Mouse (Mus musculus): ENCODE measurements around the gene 1700129C05Rik. TPM values are rescaled to one million over a fixed set of nuclear protein-coding genes. Genes with fewer than 3 reads are reported as not detected.

Gene 1700129C05Rik
- polyA plus RNA-seq (2014; fragmentation: Nextera tagmentation; extraction: Ambion mirVana): not detected in 2 replicates

- H3K27ac ChIP-seq (replicated peaks; ENCODE audit: low read depth, low read length): no peak within 1 kb of the TSS
- no peak within 1 kb of the TSS for H3K4me2 ChIP-seq (ENCODE audit: low read depth, severe bottlenecking)
- WGBS: 89% methylated on average over 4 of the region's 4 CpGs
- no peaks in the 10 kb centered on the region for H3K27me3 ChIP-seq (ENCODE audit: control insufficient read depth, insufficient read depth, low read length)
- no peak within 1 kb of the TSS for H3K9ac ChIP-seq (ENCODE audit: low read length)
- no peaks in the 10 kb centered on the region for H3K4me1 ChIP-seq (ENCODE audit: control insufficient read depth, insufficient read depth, low read length)
- ATAC-seq (ENCODE audit: insufficient number of reproducible peaks, low FRiP score, low TSS enrichment, low read depth): no peak
- no peaks in the 10 kb centered on the region for H3K9me3 ChIP-seq (ENCODE audit: control insufficient read depth, low read length)
- no peak for DNase-seq (ENCODE audit: low spot score)
- no peak within 1 kb of the TSS for H3K4me3 ChIP-seq (ENCODE audit: low read depth, low read length)
- H3K36me3 ChIP-seq (ENCODE audit: control insufficient read depth, insufficient read depth, low read length): no peaks in the 10 kb centered on the region
Observed at GRCm38 (mm10) chr14:59142793-59143192, at the start of gene 1700129C05Rik. 1700129C05Rik (minus strand) TSS chr14:59142893.

GRCm38 (mm10) chr14:59186121-59186520 is 43.4 kb upstream of the 1700129C05Rik start:
- Histone ChIP-seq H3K4me3 (ENCODE audit: low read depth, low read length) (no peak overlapping the region), H3K27me3 (ENCODE audit: control insufficient read depth, insufficient read depth, low read length) (no peaks in the 10 kb centered on the region), H3K4me2 (ENCODE audit: low read depth, severe bottlenecking) (no peak overlapping the region), H3K9ac (ENCODE audit: low read length) (no peak overlapping the region), H3K9me3 (ENCODE audit: control insufficient read depth, low read length) (no peaks in the 10 kb centered on the region), H3K27ac (replicated peaks; ENCODE audit: low read depth, low read length) (no peak overlapping the region), H3K36me3 (ENCODE audit: control insufficient read depth, insufficient read depth, low read length) (no peaks in the 10 kb centered on the region), H3K4me1 (ENCODE audit: control insufficient read depth, insufficient read depth, low read length) (no peaks in the 10 kb centered on the region)
- 87% methylated on average over 2 of the region's 2 CpGs for WGBS
- ATAC-seq (ENCODE audit: insufficient number of reproducible peaks, low FRiP score, low TSS enrichment, low read depth) (no peak), DNase-seq (ENCODE audit: low spot score) (no peak)

DNA sequence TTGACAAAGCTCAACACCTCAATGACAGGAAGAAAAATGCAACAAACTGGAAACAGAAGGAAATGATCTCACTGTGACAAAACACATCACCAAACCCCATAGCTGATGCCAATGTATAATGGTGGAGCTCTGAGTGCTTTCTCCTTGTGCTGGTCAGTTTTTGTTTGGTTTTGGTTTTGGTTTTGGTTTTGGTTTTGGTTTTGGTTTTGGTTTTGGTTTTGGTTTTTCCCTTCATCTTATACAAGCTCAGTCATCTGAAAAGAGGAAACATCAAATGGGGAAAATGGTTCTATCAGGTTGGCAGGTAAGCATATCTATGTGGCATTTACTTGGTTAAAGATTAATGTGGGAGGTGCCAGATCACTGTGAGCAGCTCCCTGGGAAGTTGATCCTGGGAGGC is 42.8 kb upstream of the 1700129C05Rik start:
- H3K9ac ChIP-seq (ENCODE audit: low read length): no peak overlapping the region
- H3K27me3 ChIP-seq (ENCODE audit: control insufficient read depth, insufficient read depth, low read length): no peaks in the 10 kb centered on the region
- ATAC-seq (ENCODE audit: insufficient number of reproducible peaks, low FRiP score, low TSS enrichment, low read depth) (no peak), DNase-seq (ENCODE audit: low spot score) (no peak)
- H3K36me3 ChIP-seq (ENCODE audit: control insufficient read depth, insufficient read depth, low read length): no peaks in the 10 kb centered on the region
- no peak overlapping the region for H3K4me3 ChIP-seq (ENCODE audit: low read depth, low read length)
- H3K9me3 ChIP-seq (ENCODE audit: control insufficient read depth, low read length): no peaks in the 10 kb centered on the region
- no peak overlapping the region for H3K4me2 ChIP-seq (ENCODE audit: low read depth, severe bottlenecking)
- H3K27ac ChIP-seq (replicated peaks; ENCODE audit: low read depth, low read length): no peak overlapping the region
- H3K4me1 ChIP-seq (ENCODE audit: control insufficient read depth, insufficient read depth, low read length): no peaks in the 10 kb centered on the region

GRCm38 (mm10) chr14:59182732-59183131 is 40.0 kb upstream of the 1700129C05Rik start:
- ATAC-seq (ENCODE audit: insufficient number of reproducible peaks, low FRiP score, low TSS enrichment, low read depth): no peak

GRCm38 (mm10) chr14:59178649-59179048 is 36.0 kb upstream of the 1700129C05Rik start, which contains the start of gene Gm5142:
Gm5142 (minus strand) TSS chr14:59178749.
- WGBS: 92% methylated on average over 3 of the region's 3 CpGs
- Histone ChIP-seq H3K4me1 (ENCODE audit: control insufficient read depth, insufficient read depth, low read length) (no peaks in the 10 kb centered on the region), H3K4me3 (ENCODE audit: low read depth, low read length) (no peak within 1 kb of the TSS), H3K27me3 (ENCODE audit: control insufficient read depth, insufficient read depth, low read length) (no peaks in the 10 kb centered on the region), H3K27ac (replicated peaks; ENCODE audit: low read depth, low read length) (no peak within 1 kb of the TSS), H3K9ac (ENCODE audit: low read length) (no peak within 1 kb of the TSS), H3K9me3 (ENCODE audit: control insufficient read depth, low read length) (no peaks in the 10 kb centered on the region), H3K4me2 (ENCODE audit: low read depth, severe bottlenecking) (no peak within 1 kb of the TSS), H3K36me3 (ENCODE audit: control insufficient read depth, insufficient read depth, low read length) (no peaks in the 10 kb centered on the region)
- DNase-seq (ENCODE audit: low spot score) (no peak), ATAC-seq (ENCODE audit: insufficient number of reproducible peaks, low FRiP score, low TSS enrichment, low read depth) (no peak)

More at GRCm38 (mm10) chr14:59182732-59183131, 40.0 kb upstream of the 1700129C05Rik start:
- Histone ChIP-seq H3K9me3 (ENCODE audit: control insufficient read depth, low read length) (no peaks in the 10 kb centered on the region), H3K9ac (ENCODE audit: low read length) (no peak overlapping the region), H3K36me3 (ENCODE audit: control insufficient read depth, insufficient read depth, low read length) (no peaks in the 10 kb centered on the region), H3K4me3 (ENCODE audit: low read depth, low read length) (no peak overlapping the region), H3K27ac (replicated peaks; ENCODE audit: low read depth, low read length) (no peak overlapping the region), H3K4me1 (ENCODE audit: control insufficient read depth, insufficient read depth, low read length) (no peaks in the 10 kb centered on the region), H3K4me2 (ENCODE audit: low read depth, severe bottlenecking) (no peak overlapping the region), H3K27me3 (ENCODE audit: control insufficient read depth, insufficient read depth, low read length) (no peaks in the 10 kb centered on the region)
- 76% methylated on average over 2 of the region's 2 CpGs for WGBS
- no peak for DNase-seq (ENCODE audit: low spot score)

GRCm38 (mm10) chr14:59157016-59157698 is 14.5 kb upstream of the 1700129C05Rik start:
- 82% methylated on average over 3 of the region's 3 CpGs for WGBS
- Histone ChIP-seq H3K36me3 (ENCODE audit: control insufficient read depth, insufficient read depth, low read length) (no peaks in the 10 kb centered on the region), H3K9me3 (ENCODE audit: control insufficient read depth, low read length) (no peaks in the 10 kb centered on the region), H3K9ac (ENCODE audit: low read length) (no peak overlapping the region), H3K4me2 (ENCODE audit: low read depth, severe bottlenecking) (no peak overlapping the region), H3K4me1 (ENCODE audit: control insufficient read depth, insufficient read depth, low read length) (no peaks in the 10 kb centered on the region), H3K4me3 (ENCODE audit: low read depth, low read length) (no peak overlapping the region), H3K27ac (replicated peaks; ENCODE audit: low read depth, low read length) (no peak overlapping the region), H3K27me3 (ENCODE audit: control insufficient read depth, insufficient read depth, low read length) (no peaks in the 10 kb centered on the region)
- ATAC-seq (ENCODE audit: insufficient number of reproducible peaks, low FRiP score, low TSS enrichment, low read depth) (no peak), DNase-seq (ENCODE audit: low spot score) (no peak)

- ATAC-seq (ENCODE audit: insufficient number of reproducible peaks, low FRiP score, low TSS enrichment, low read depth): no peak
- no peak overlapping the region for H3K27ac ChIP-seq (replicated peaks; ENCODE audit: low read depth, low read length)
- DNase-seq (ENCODE audit: low spot score): no peak
- H3K4me1 ChIP-seq (ENCODE audit: control insufficient read depth, insufficient read depth, low read length): no peaks in the 10 kb centered on the region
- no peaks in the 10 kb centered on the region for H3K36me3 ChIP-seq (ENCODE audit: control insufficient read depth, insufficient read depth, low read length)
- no peak overlapping the region for H3K9ac ChIP-seq (ENCODE audit: low read length)
- no peaks in the 10 kb centered on the region for H3K9me3 ChIP-seq (ENCODE audit: control insufficient read depth, low read length)
- 74% methylated on average over 2 of the region's 2 CpGs for WGBS
- H3K4me2 ChIP-seq (ENCODE audit: low read depth, severe bottlenecking): no peak overlapping the region
- H3K27me3 ChIP-seq (ENCODE audit: control insufficient read depth, insufficient read depth, low read length): no peaks in the 10 kb centered on the region
- H3K4me3 ChIP-seq (ENCODE audit: low read depth, low read length): no peak overlapping the region
Observed at GRCm38 (mm10) chr14:59155589-59155988, 12.9 kb upstream of the 1700129C05Rik start.

GRCm38 (mm10) chr14:59114281-59114680 is 28.4 kb downstream of the 1700129C05Rik start:
- Histone ChIP-seq H3K36me3 (ENCODE audit: control insufficient read depth, insufficient read depth, low read length) (no peaks in the 10 kb centered on the region), H3K9me3 (ENCODE audit: control insufficient read depth, low read length) (no peaks in the 10 kb centered on the region), H3K27me3 (ENCODE audit: control insufficient read depth, insufficient read depth, low read length) (no peaks in the 10 kb centered on the region), H3K4me2 (ENCODE audit: low read depth, severe bottlenecking) (no peak overlapping the region), H3K4me3 (ENCODE audit: low read depth, low read length) (no peak overlapping the region), H3K27ac (replicated peaks; ENCODE audit: low read depth, low read length) (no peak overlapping the region), H3K4me1 (ENCODE audit: control insufficient read depth, insufficient read depth, low read length) (no peaks in the 10 kb centered on the region), H3K9ac (ENCODE audit: low read length) (no peak overlapping the region)
- 15% methylated on average over 2 of the region's 2 CpGs for WGBS
- ATAC-seq (ENCODE audit: insufficient number of reproducible peaks, low FRiP score, low TSS enrichment, low read depth) (no peak), DNase-seq (ENCODE audit: low spot score) (no peak)

All from limb, embryonic 11.5 days (tissue).